Mouse (Mus musculus) MEL (cell line): ENCODE data around the gene S100a16. TPM values are rescaled to one million over a fixed set of nuclear protein-coding genes. Genes with fewer than 3 reads are reported as not detected.

Source experiments
- DNase-seq: peaks from one replicate; pipeline ENCODE4 v3.0.0; 2011; ENCODE audit warnings: low read depth, low spot score
- H3K27ac ChIP-seq: 2 replicates; pipeline ENCODE4 v1.5.1; 2012; ENCODE audit warnings: low read depth, mild to moderate bottlenecking, control low read depth, low read length, moderate library complexity; ENCODE audit not compliant: control insufficient read depth
- H3K27me3 ChIP-seq, 2 experiments: fragments of 150-350 bp in 1 of 2; sonication (generic) in 1 of 2; 2 replicates each; pipeline ENCODE4 v1.6.1; 2012; ENCODE audit warnings: low read length in 2 of 2, mild to moderate bottlenecking in 2 of 2, improper control_type of control experiment in 1 of 2, moderate library complexity in 1 of 2; ENCODE audit not compliant: insufficient read depth in 2 of 2, control insufficient read depth in 1 of 2
- H3K36me3 ChIP-seq, 2 experiments: 2 replicates each; pipeline ENCODE4 v1.6.1; 2012 to 2014; ENCODE audit warnings: low read length in 2 of 2, improper control_type of control experiment in 1 of 2, inconsistent platforms in 1 of 2, mild to moderate bottlenecking in 1 of 2; ENCODE audit not compliant: insufficient read depth in 2 of 2, control insufficient read depth in 1 of 2
- H3K4me1 ChIP-seq, 2 experiments: fragments of 150-350 bp in 1 of 2; sonication (generic) in 1 of 2; 2 replicates each; pipeline ENCODE4 v1.6.1; 2012; ENCODE audit warnings: low read length in 2 of 2, improper control_type of control experiment in 1 of 2, mild to moderate bottlenecking in 1 of 2; ENCODE audit not compliant: insufficient read depth in 2 of 2, control insufficient read depth in 1 of 2
- H3K4me3 ChIP-seq, 2 experiments: fragments of 150-350 bp in 1 of 2; sonication (generic) in 1 of 2; 2 replicates each; pipeline ENCODE4 v1.5.1; 2012; ENCODE audit warnings: low read depth in 2 of 2, low read length in 2 of 2, mild to moderate bottlenecking in 2 of 2, moderate library complexity in 2 of 2, control low read depth in 1 of 2, improper control_type of control experiment in 1 of 2; ENCODE audit not compliant: control insufficient read depth in 1 of 2, insufficient read depth in 1 of 2
- H3K79me2 ChIP-seq: 2 replicates; pipeline ENCODE4 v1.6.1; 2012; ENCODE audit warnings: mild to moderate bottlenecking, low read length, moderate library complexity; ENCODE audit not compliant: control insufficient read depth, poor library complexity, insufficient read depth
- H3K9ac ChIP-seq: 2 replicates; pipeline ENCODE4 v1.6.1; 2012; ENCODE audit warnings: low read depth, mild to moderate bottlenecking, control low read depth, low read length, moderate library complexity; ENCODE audit not compliant: control insufficient read depth, poor library complexity, severe bottlenecking
- H3K9me3 ChIP-seq: fragments of 150-350 bp; sonication (generic); replicated peaks from 2 replicates; pipeline ENCODE4 v1.6.1; 2012; ENCODE audit warnings: mild to moderate bottlenecking, low read length, improper control_type of control experiment, moderate library complexity; ENCODE audit not compliant: insufficient read depth
- CHD2 ChIP-seq: IDR thresholded peaks from 2 replicates; pipeline ENCODE4 v1.6.1; 2011; ENCODE audit warnings: low read length, improper control_type of control experiment
- ELF1 ChIP-seq: IDR thresholded peaks from 2 replicates; pipeline ENCODE4 v1.6.1; 2014; ENCODE audit warnings: low read depth, mild to moderate bottlenecking, inconsistent platforms, low read length, improper control_type of control experiment, moderate library complexity
- HCFC1 ChIP-seq: IDR thresholded peaks from 2 replicates; pipeline ENCODE4 v1.6.1; 2012; ENCODE audit warnings: low read depth, mild to moderate bottlenecking, inconsistent platforms, low read length, improper control_type of control experiment, moderate library complexity
- MYC ChIP-seq: IDR thresholded peaks from 2 replicates; pipeline ENCODE4 v1.6.1; 2011; ENCODE audit warnings: low read depth, mild to moderate bottlenecking, low read length, improper control_type of control experiment, moderate library complexity
- NRF1 ChIP-seq: IDR thresholded peaks from 2 replicates; pipeline ENCODE4 v1.6.1; 2014; ENCODE audit warnings: low read depth, mild to moderate bottlenecking, inconsistent platforms, low read length, improper control_type of control experiment, moderate library complexity; ENCODE audit not compliant: poor library complexity, insufficient read depth, severe bottlenecking
- POLR2A ChIP-seq, 2 experiments: IDR thresholded peaks; 2 replicates each; pipeline ENCODE4 v1.6.1; 2011 to 2012; ENCODE audit warnings: low read length in 2 of 2, mild to moderate bottlenecking in 2 of 2, control low read depth in 1 of 2, improper control_type of control experiment in 1 of 2, low read depth in 1 of 2, moderate library complexity in 1 of 2; ENCODE audit not compliant: control insufficient read depth in 1 of 2, insufficient read depth in 1 of 2, poor library complexity in 1 of 2
- POLR2AphosphoS2 ChIP-seq: IDR thresholded peaks from 2 replicates; pipeline ENCODE4 v1.6.1; 2011; ENCODE audit warnings: low read length, improper control_type of control experiment
- POLR2AphosphoS5 ChIP-seq: IDR thresholded peaks from 2 replicates; pipeline ENCODE4 v1.6.1; 2012; ENCODE audit warnings: low read depth, borderline replicate concordance, mild to moderate bottlenecking, inconsistent platforms, low read length, moderate library complexity, mixed read lengths
- RAD21 ChIP-seq: IDR thresholded peaks from 2 replicates; pipeline ENCODE4 v1.6.1; 2011; ENCODE audit warnings: mild to moderate bottlenecking, low read depth, low read length, improper control_type of control experiment
- RCOR1 ChIP-seq: IDR thresholded peaks from 2 replicates; pipeline ENCODE4 v1.6.1; 2012; ENCODE audit warnings: low read depth, mild to moderate bottlenecking, inconsistent platforms, low read length, improper control_type of control experiment
- SIN3A ChIP-seq: IDR thresholded peaks from 2 replicates; pipeline ENCODE4 v1.6.1; 2012; ENCODE audit warnings: low read length, improper control_type of control experiment, inconsistent platforms
- SMC3 ChIP-seq: IDR thresholded peaks from 2 replicates; pipeline ENCODE4 v1.6.1; 2011; ENCODE audit warnings: low read depth, low read length, improper control_type of control experiment
- TAL1 ChIP-seq: IDR thresholded peaks from 2 replicates; pipeline ENCODE4 v1.6.1; 2012; ENCODE audit warnings: mild to moderate bottlenecking, inconsistent platforms, low read length, moderate library complexity, mixed read lengths
- TBP ChIP-seq: IDR thresholded peaks from 2 replicates; pipeline ENCODE4 v1.8.0; 2011; ENCODE audit warnings: low read depth, low read length, improper control_type of control experiment
- ZC3H11A ChIP-seq: IDR thresholded peaks from 2 replicates; pipeline ENCODE4 v1.6.1; 2012; ENCODE audit warnings: low read depth, mild to moderate bottlenecking, inconsistent platforms, low read length, improper control_type of control experiment
- ZMIZ1 ChIP-seq: IDR thresholded peaks from 2 replicates; pipeline ENCODE4 v1.6.1; 2012; ENCODE audit warnings: low read depth, mild to moderate bottlenecking, inconsistent platforms, low read length, improper control_type of control experiment, moderate library complexity
- ZNF384 ChIP-seq: IDR thresholded peaks from 2 replicates; pipeline ENCODE4 v1.6.1; 2012; ENCODE audit warnings: low read depth, mild to moderate bottlenecking, inconsistent platforms, low read length, improper control_type of control experiment
- polyA plus RNA-seq, 2 experiments: library from polyadenylated mRNA; stranded (reverse) in 1 of 2; unstranded in 1 of 2; fragments of >175 nt in 1 of 2; fragments of >200 nt in 1 of 2; gene quantifications; 2 replicates each; pipeline versions ENCODE4 v1.2.1 to v1.2.4; 2012; ENCODE audit warnings: low replicate concordance in 2 of 2, low read depth in 1 of 2; ENCODE audit not compliant: insufficient read length in 2 of 2, insufficient read depth in 1 of 2, missing spikeins in 1 of 2
- total RNA-seq: library from RNA; depleted of rRNA; stranded (reverse); fragments of 300-350 nt; gene quantifications from 2 replicates; pipeline ENCODE4 v1.2.3, GENCODE M21; 2012

The S100a16 gene
- total and polyA plus RNA-seq, 3 experiments, result not detected

DNA sequence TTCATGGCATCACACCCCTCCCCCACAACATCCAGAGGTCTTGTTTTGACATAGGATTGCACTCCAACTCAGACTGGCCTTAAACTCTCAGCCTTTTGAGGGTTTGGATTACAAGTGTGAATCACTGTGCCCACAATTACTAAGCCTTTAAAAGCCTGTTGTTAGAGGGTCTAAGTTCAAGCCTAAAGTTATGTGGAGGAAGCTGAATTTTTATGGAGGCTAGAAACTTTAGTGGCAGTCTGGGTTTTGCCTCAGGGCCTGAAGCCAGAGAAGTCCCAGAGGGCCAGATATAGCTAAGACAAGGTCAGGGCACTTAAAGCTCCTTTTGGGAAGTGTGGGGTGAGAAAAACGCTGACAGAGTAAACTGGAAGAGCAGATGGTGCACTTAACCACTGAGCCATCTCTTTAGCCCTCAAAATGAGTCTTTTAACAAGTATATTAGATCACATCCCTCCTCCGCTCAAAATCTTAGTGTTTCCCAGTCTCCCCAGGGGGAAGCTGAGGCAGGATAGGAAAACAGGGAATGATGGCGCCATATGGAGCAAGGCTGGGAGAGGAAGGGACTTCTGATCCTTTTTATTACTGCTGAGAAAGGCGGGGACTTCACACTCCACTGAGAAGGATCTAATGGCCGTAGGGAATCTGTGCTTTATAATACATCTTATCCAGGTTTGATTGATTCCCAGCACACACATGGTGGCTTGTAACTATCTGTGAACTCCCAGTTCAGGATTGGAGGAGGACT is 12.8 kb downstream of the S100a16 start:
- H3K27ac ChIP-seq, result no peak overlapping the region
- DNase-seq, result no peak
- no peaks in the 10 kb centered on the region for H3K36me3 ChIP-seq
- H3K4me3 ChIP-seq, result no peak overlapping the region
- peaks cover 13 to 39% of the 10 kb centered on the region in 2 experiments for H3K27me3 ChIP-seq
- H3K9me3 ChIP-seq, result no peaks in the 10 kb centered on the region
- no peaks in the 10 kb centered on the region; a peak in 1 of 4 replicates for H3K4me1 ChIP-seq
- H3K9ac ChIP-seq, result no peak overlapping the region
- TF ChIP-seq POLR2AphosphoS2 (no peak), POLR2AphosphoS5 (no peak), SIN3A (no peak), ZNF384 (no peak), ELF1 (no peak), CHD2 (no peak), TAL1 (no peak), MYC (no peak), SMC3 (no peak), HCFC1 (no peak), ZC3H11A (no peak), TBP (no peak), RCOR1 (no peak), RAD21 (no peak)
- no peaks in the 10 kb centered on the region for H3K79me2 ChIP-seq

- no peaks in the 10 kb centered on the region for H3K36me3 ChIP-seq
These were observed 13.4 kb downstream of the S100a16 start for GRCm38 (mm10) chr3:90550421-90550790.

More at GRCm38 (mm10) chr3:90550421-90550790, 13.4 kb downstream of the S100a16 start:
- H3K9ac ChIP-seq, result no peak overlapping the region
- H3K4me3 ChIP-seq, result no peak overlapping the region
- H3K9me3 ChIP-seq, result no peaks in the 10 kb centered on the region
- peaks cover 11 to 42% of the 10 kb centered on the region in 2 experiments for H3K27me3 ChIP-seq
- H3K79me2 ChIP-seq, result no peaks in the 10 kb centered on the region
- no peak overlapping the region for H3K27ac ChIP-seq
- TF ChIP-seq POLR2A (IDR thresholded peaks at IDR 0.05; ENCODE audit: control insufficient read depth in 1 of 2, insufficient read depth in 1 of 2, low read depth in 1 of 2, low read length in 2 of 2, poor library complexity in 1 of 2), result no peak
- no peak for TF ChIP-seq CHD2
- TF ChIP-seq ZMIZ1, result no peak
- no peak for TF ChIP-seq MYC
- no peak for TF ChIP-seq HCFC1
- TF ChIP-seq NRF1, result no peak
- no peak for DNase-seq
- no peaks in the 10 kb centered on the region; a peak in 1 of 4 replicates for H3K4me1 ChIP-seq
